Mouse (Mus musculus): Measurements from ENCODE around the gene Ptger1. TPM values are rescaled to one million over a fixed set of nuclear protein-coding genes. Genes with fewer than 3 reads are reported as not detected.

Gene Ptger1
- polyA plus RNA-seq, 1 experiment from 2014 or later = 1.1 TPM

- no peak for TF ChIP-seq CTCF (IDR thresholded peaks at IDR 0.05; ENCODE audit: low read depth)
- H3K9me3 ChIP-seq (ENCODE audit: control insufficient read depth) = no peaks in the 10 kb centered on the region
- no peak for ATAC-seq
- H3K4me1 ChIP-seq (replicated peaks; ENCODE audit: control insufficient read depth, insufficient read depth, low read length) = no peaks in the 10 kb centered on the region
- H3K36me3 ChIP-seq (ENCODE audit: control insufficient read depth, insufficient read depth) = peaks cover 55% of the 10 kb centered on the region
- no peaks in the 10 kb centered on the region for H3K27me3 ChIP-seq (replicated peaks; ENCODE audit: control insufficient read depth, insufficient read depth, low read length)
- no peak overlapping the region for H3K4me2 ChIP-seq (replicated peaks; ENCODE audit: low read depth)
- no peak overlapping the region for H3K27ac ChIP-seq (ENCODE audit: low read depth, low read length)
- no peak overlapping the region for H3K4me3 ChIP-seq (ENCODE audit: low read depth, low read length)
- 80% methylated on average over 2 of the region's 2 CpGs for WGBS
- no peak overlapping the region for H3K9ac ChIP-seq (ENCODE audit: low read depth, low read length)
These were observed 53.2 kb downstream of the Ptger1 start for GRCm38 (mm10) chr8:83719693-83720092.

- 80% methylated on average over 25 of the region's 25 CpGs for WGBS
- H3K4me2 ChIP-seq (replicated peaks; ENCODE audit: low read depth) = no peak overlapping the region
These were observed 55.0 kb downstream of the Ptger1 start for GRCm38 (mm10) chr8:83721405-83722025.

More at GRCm38 (mm10) chr8:83721405-83722025, 55.0 kb downstream of the Ptger1 start:
- ATAC-seq = no peak
- Histone ChIP-seq H3K9me3 (ENCODE audit: control insufficient read depth) (no peaks in the 10 kb centered on the region), H3K27me3 (replicated peaks; ENCODE audit: control insufficient read depth, insufficient read depth, low read length) (no peaks in the 10 kb centered on the region), H3K4me3 (ENCODE audit: low read depth, low read length) (no peak overlapping the region), H3K36me3 (ENCODE audit: control insufficient read depth, insufficient read depth) (peaks cover 72% of the 10 kb centered on the region), H3K27ac (ENCODE audit: low read depth, low read length) (no peak overlapping the region; the same call in 1 of the 2 replicates), H3K4me1 (replicated peaks; ENCODE audit: control insufficient read depth, insufficient read depth, low read length) (no peaks in the 10 kb centered on the region), H3K9ac (ENCODE audit: low read depth, low read length) (no peak overlapping the region)
- TF ChIP-seq CTCF (IDR thresholded peaks at IDR 0.05; ENCODE audit: low read depth) = no peak

Other genes starting within 250 kb of the Ptger1 start
- 90.6 and 97.8 TPM in 2 replicates for gene Scoc, start 208.3 kb upstream of the Ptger1 start, polyA plus RNA-seq (2015; fragmentation: Nextera tagmentation; extraction: Ambion mirVana)
- gene Olfr370, start 130.9 kb upstream of the Ptger1 start, polyA plus RNA-seq (2015; fragmentation: Nextera tagmentation; extraction: Ambion mirVana) = not detected in 2 replicates
- gene Ndufb7, start 100.0 kb upstream of the Ptger1 start, polyA plus RNA-seq (2015; fragmentation: Nextera tagmentation; extraction: Ambion mirVana) = 579 and 585 TPM in 2 replicates
- 317 and 320 TPM in 2 replicates for gene Tecr, start 58.7 kb upstream of the Ptger1 start, polyA plus RNA-seq (2015; fragmentation: Nextera tagmentation; extraction: Ambion mirVana)
- gene Dnajb1, start 58.5 kb upstream of the Ptger1 start, polyA plus RNA-seq (2015; fragmentation: Nextera tagmentation; extraction: Ambion mirVana) = 26.1 and 28.8 TPM in 2 replicates
- 76.1 and 79.3 TPM in 2 replicates for gene Gipc1, start 14.0 kb upstream of the Ptger1 start, polyA plus RNA-seq (2015; fragmentation: Nextera tagmentation; extraction: Ambion mirVana)
- 37.0 and 40.2 TPM in 2 replicates for gene Pkn1, start 32.5 kb downstream of the Ptger1 start, polyA plus RNA-seq (2015; fragmentation: Nextera tagmentation; extraction: Ambion mirVana)
- gene Ddx39, start 48.5 kb downstream of the Ptger1 start, polyA plus RNA-seq (2015; fragmentation: Nextera tagmentation; extraction: Ambion mirVana) = 69.8 and 75.5 TPM in 2 replicates
- gene Adgre5, start 74.6 kb downstream of the Ptger1 start, polyA plus RNA-seq (2015; fragmentation: Nextera tagmentation; extraction: Ambion mirVana) = 17.2 and 17.6 TPM in 2 replicates
- gene Adgrl1, start 233.4 kb downstream of the Ptger1 start, polyA plus RNA-seq (2015; fragmentation: Nextera tagmentation; extraction: Ambion mirVana) = 4.4 and 5.6 TPM in 2 replicates